Mouse (Mus musculus): ENCODE measurements around the gene Nup85. TPM values are rescaled to one million over a fixed set of nuclear protein-coding genes. Genes with fewer than 3 reads are reported as not detected.

Nup85 gene
- polyA plus RNA-seq, 1 experiment from 2014 or later, result 180 TPM

DNA sequence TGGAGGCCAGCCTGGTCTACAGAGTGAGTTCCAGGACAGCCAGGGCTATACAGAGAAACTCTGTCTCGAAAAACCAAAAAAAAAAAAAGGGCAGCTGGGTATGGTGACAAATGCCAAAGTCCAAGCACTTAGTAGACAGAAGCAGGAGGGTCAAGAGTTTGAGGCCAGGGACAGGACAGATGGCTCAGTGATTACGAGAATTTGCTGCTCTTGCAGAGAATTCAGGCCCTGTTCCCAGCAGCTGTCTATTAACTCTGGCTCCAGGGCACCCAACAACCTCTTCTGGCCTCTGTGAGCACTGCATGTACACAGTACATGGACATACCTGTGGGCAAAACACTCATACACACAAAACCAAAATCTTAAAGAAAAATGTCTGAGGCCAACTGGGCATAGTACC is 53.8 kb downstream of the Nup85 start:
- WGBS, result 89% methylated on average over 2 of the region's 2 CpGs
- Histone ChIP-seq H3K27ac (ENCODE audit: low read length) (no peak overlapping the region), H3K36me3 (ENCODE audit: insufficient read depth, low read length) (peaks cover 33% of the 10 kb centered on the region), H3K4me1 (ENCODE audit: insufficient read depth, low read length) (peaks cover 28% of the 10 kb centered on the region), H3K4me3 (ENCODE audit: low read length) (no peak overlapping the region), H3K4me2 (replicated peaks; ENCODE audit: low read depth, low read length) (no peak overlapping the region), H3K9ac (replicated peaks; ENCODE audit: low read length) (no peak overlapping the region), H3K9me3 (ENCODE audit: low read length) (no peaks in the 10 kb centered on the region), H3K27me3 (ENCODE audit: insufficient read depth, low read length) (no peaks in the 10 kb centered on the region)
- ATAC-seq (ENCODE audit: low FRiP score, low TSS enrichment), result no peak

GRCm38 (mm10) chr11:115618732-115619516 is 54.7 kb downstream of the Nup85 start:
- no peak overlapping the region for H3K9ac ChIP-seq (replicated peaks; ENCODE audit: low read length)
- peaks cover 34% of the 10 kb centered on the region for H3K36me3 ChIP-seq (ENCODE audit: insufficient read depth, low read length)
- ATAC-seq (ENCODE audit: low FRiP score, low TSS enrichment), result no peak
- no peak overlapping the region for H3K4me2 ChIP-seq (replicated peaks; ENCODE audit: low read depth, low read length)
- peaks cover 19% of the 10 kb centered on the region for H3K4me1 ChIP-seq (ENCODE audit: insufficient read depth, low read length)
- no peaks in the 10 kb centered on the region for H3K27me3 ChIP-seq (ENCODE audit: insufficient read depth, low read length)
- 89% methylated on average over 16 of the region's 16 CpGs for WGBS
- H3K9me3 ChIP-seq (ENCODE audit: low read length), result no peaks in the 10 kb centered on the region
- no peak overlapping the region for H3K27ac ChIP-seq (ENCODE audit: low read length)
- no peak overlapping the region for H3K4me3 ChIP-seq (ENCODE audit: low read length)

DNA sequence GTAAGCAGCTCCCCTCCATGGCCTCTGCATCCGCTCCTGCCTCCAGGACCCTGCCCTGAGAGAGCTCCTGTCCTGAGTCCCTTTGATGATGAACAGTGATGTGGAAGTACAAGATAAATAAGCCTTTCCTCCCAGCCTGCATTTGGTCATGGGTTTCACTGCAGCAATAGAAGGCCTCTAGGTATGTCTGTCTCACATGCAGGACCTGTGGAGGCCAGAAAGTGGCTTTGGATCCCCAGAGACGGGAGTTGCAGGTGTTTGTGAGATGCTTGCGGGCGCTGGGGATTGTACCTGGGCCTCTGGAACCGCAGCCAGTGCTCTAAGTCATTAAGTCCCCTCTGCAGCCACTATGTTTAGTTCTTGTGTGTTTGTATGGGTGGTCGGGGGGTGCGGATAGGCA is 55.7 kb downstream of the Nup85 start:
- no peaks in the 10 kb centered on the region for H3K27me3 ChIP-seq (ENCODE audit: insufficient read depth, low read length)
- 97% methylated on average over 7 of the region's 7 CpGs for WGBS
- no peak overlapping the region for H3K9ac ChIP-seq (replicated peaks; ENCODE audit: low read length)
- no peak for ATAC-seq (ENCODE audit: low FRiP score, low TSS enrichment)
- no peak overlapping the region for H3K4me2 ChIP-seq (replicated peaks; ENCODE audit: low read depth, low read length)
- H3K36me3 ChIP-seq (ENCODE audit: insufficient read depth, low read length), result peaks cover 34% of the 10 kb centered on the region
- H3K4me3 ChIP-seq (ENCODE audit: low read length), result no peak overlapping the region
- H3K4me1 ChIP-seq (ENCODE audit: insufficient read depth, low read length), result peaks cover 9% of the 10 kb centered on the region; the same call in 1 of the 2 replicates
- no peaks in the 10 kb centered on the region for H3K9me3 ChIP-seq (ENCODE audit: low read length)
- no peak overlapping the region for H3K27ac ChIP-seq (ENCODE audit: low read length)

- Histone ChIP-seq H3K4me3 (ENCODE audit: low read length) (no peak overlapping the region), H3K27me3 (ENCODE audit: insufficient read depth, low read length) (no peaks in the 10 kb centered on the region), H3K9me3 (ENCODE audit: low read length) (no peaks in the 10 kb centered on the region), H3K27ac (ENCODE audit: low read length) (no peak overlapping the region), H3K4me2 (replicated peaks; ENCODE audit: low read depth, low read length) (no peak overlapping the region), H3K36me3 (ENCODE audit: insufficient read depth, low read length) (peaks cover 30% of the 10 kb centered on the region), H3K4me1 (ENCODE audit: insufficient read depth, low read length) (peaks cover 16% of the 10 kb centered on the region), H3K9ac (replicated peaks; ENCODE audit: low read length) (no peak overlapping the region)
- WGBS, result 76% methylated on average over 9 of the region's 9 CpGs
- ATAC-seq (ENCODE audit: low FRiP score, low TSS enrichment), result no peak
These were observed 59.3 kb downstream of the Nup85 start for GRCm38 (mm10) chr11:115623487-115624070.

DNA sequence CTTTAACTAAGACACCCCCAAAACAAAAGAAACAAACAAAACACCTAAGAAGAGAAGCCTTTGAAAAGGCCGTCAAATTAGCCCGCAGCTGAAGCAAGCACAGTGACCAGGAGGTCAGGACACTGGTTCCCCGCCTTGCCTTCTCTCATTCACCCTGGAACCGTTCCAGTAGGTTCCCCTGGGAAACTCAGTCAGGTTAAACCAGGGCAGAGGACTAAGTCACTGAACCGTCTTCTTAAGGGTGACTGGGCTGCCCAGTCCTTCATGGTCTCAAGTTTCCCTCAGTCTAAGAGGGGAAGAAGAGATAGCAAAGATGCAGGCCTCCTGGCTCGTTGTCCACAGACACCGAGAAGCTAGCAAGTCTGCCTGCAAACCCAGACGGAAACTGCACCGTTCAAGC is 61.6 kb downstream of the Nup85 start:
- 28% methylated on average over 9 of the region's 9 CpGs for WGBS
- peak; percentile 14; the same call in 1 of the 2 replicates for ATAC-seq (ENCODE audit: low FRiP score, low TSS enrichment)
- peak overlapping the region; percentile 85 for H3K27ac ChIP-seq (ENCODE audit: low read length)
- no peaks in the 10 kb centered on the region for H3K9me3 ChIP-seq (ENCODE audit: low read length)
- 0 out of 2 replicates have a peak overlapping the region, but pooled peaks have one; percentile 2 for H3K9ac ChIP-seq (replicated peaks; ENCODE audit: low read length)
- H3K4me3 ChIP-seq (ENCODE audit: low read length), result peak overlapping the region; percentile 12; the same call in 1 of the 2 replicates
- peaks cover 18% of the 10 kb centered on the region for H3K4me1 ChIP-seq (ENCODE audit: insufficient read depth, low read length)
- H3K4me2 ChIP-seq (replicated peaks; ENCODE audit: low read depth, low read length), result peak overlapping the region; percentile 87
- H3K27me3 ChIP-seq (ENCODE audit: insufficient read depth, low read length), result no peaks in the 10 kb centered on the region
- peaks cover 18% of the 10 kb centered on the region for H3K36me3 ChIP-seq (ENCODE audit: insufficient read depth, low read length)

DNA sequence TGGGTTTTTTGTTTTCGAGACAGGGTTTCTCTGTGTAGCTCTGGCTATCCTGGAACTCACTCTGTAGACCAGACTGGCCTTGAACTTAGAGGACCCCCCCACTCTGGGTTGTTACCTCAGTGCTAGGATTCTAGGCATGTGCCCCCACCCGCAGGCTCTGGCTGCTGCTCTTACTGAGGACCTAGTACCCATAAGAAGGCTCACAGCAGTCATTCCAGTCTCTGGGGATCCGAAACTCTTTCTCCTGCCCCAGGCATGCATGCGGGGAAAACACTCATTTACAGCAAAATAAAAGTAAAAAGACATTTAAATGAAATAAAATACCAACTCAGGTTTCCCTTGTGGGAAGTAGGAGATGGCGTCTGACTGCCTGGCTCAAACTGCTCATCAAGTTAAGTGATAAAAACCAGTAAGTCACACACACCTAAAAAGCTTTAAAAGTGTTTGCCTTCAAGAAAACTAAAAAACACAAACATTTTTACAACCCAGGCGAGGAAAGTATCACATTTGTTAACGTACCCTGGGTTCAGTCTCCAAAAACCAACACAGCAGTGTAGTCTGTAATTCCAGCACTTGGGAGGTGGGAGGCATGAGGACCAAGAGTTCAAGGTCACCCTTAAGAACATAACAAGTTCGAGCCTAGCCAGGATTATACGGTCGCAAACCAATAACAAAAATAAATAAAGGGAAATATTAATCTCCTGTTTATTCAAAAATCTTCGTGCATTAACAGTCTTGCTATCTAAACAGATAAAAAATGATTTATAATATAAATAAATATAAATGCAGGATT is 62.8 kb downstream of the Nup85 start:
- peak overlapping the region; percentile 88 for H3K4me3 ChIP-seq (ENCODE audit: low read length)
- H3K27ac ChIP-seq (ENCODE audit: low read length), result no peak overlapping the region; the same call in 1 of the 2 replicates
- no peaks in the 10 kb centered on the region for H3K27me3 ChIP-seq (ENCODE audit: insufficient read depth, low read length)
- H3K36me3 ChIP-seq (ENCODE audit: insufficient read depth, low read length), result peaks cover 11% of the 10 kb centered on the region
- 36% methylated on average over 11 of the region's 11 CpGs for WGBS
- H3K4me1 ChIP-seq (ENCODE audit: insufficient read depth, low read length), result peaks cover 18% of the 10 kb centered on the region
- H3K4me2 ChIP-seq (replicated peaks; ENCODE audit: low read depth, low read length), result peak overlapping the region; percentile 87
- no peaks in the 10 kb centered on the region for H3K9me3 ChIP-seq (ENCODE audit: low read length)
- peak overlapping the region; percentile 64 for H3K9ac ChIP-seq (replicated peaks; ENCODE audit: low read length)
- no peak for ATAC-seq (ENCODE audit: low FRiP score, low TSS enrichment)

DNA sequence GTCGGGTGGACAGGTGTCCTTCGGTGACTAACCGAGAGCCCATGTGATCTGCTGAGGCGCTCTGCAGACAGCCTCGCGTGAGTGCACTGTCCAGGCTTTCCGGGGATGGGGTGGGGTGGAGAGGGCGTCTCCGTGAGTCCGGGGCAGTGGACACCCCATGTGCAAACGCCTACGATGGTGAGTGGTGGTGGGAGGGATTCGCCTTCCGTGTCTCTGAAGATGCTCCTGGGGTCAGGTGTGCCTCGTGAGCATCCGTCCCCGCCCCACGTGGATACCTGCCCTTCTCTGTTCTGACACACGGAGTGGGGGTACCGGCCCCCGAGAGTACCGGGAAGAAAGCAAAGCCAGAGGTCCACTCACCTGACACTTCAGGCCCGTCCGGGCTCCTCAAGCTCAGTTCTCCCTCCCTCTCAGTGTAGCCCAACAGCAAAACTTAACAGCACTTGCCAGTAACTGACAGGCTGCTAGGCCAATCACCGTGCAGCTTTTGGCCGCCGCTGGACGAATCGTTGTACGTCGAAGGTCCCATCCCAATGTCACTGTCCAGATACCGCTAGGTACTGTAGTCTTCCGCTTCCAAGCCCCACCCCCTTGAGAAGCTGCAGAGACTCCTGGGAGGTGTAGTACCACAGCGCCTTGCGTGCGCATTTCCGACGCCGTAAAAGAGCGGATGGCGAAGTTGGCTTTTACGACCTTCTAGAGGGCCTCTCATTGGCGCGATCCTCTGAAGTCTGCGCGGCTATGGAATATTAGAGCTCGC is 63.7 kb downstream of the Nup85 start, which contains the start of gene Slc25a19:
Gene Slc25a19 (minus strand): TSS at position 591 of the 760 bp plus-strand sequence.
- WGBS, result under 1% methylated on average over 47 of the region's 47 CpGs
- Histone ChIP-seq H3K4me3 (ENCODE audit: low read length) (peak within 1 kb of the TSS; percentile 88), H3K4me2 (replicated peaks; ENCODE audit: low read depth, low read length) (peak within 1 kb of the TSS; percentile 87), H3K9me3 (ENCODE audit: low read length) (no peaks in the 10 kb centered on the region), H3K27me3 (ENCODE audit: insufficient read depth, low read length) (no peaks in the 10 kb centered on the region), H3K36me3 (ENCODE audit: insufficient read depth, low read length) (peaks cover 2% of the 10 kb centered on the region), H3K9ac (replicated peaks; ENCODE audit: low read length) (peak within 1 kb of the TSS; percentile 64), H3K4me1 (ENCODE audit: insufficient read depth, low read length) (peaks cover 18% of the 10 kb centered on the region), H3K27ac (ENCODE audit: low read length) (0 out of 2 replicates have a peak within 1 kb of the TSS, but pooled peaks have one; percentile 11)
- peak; percentile 98 for ATAC-seq (ENCODE audit: low FRiP score, low TSS enrichment)

DNA sequence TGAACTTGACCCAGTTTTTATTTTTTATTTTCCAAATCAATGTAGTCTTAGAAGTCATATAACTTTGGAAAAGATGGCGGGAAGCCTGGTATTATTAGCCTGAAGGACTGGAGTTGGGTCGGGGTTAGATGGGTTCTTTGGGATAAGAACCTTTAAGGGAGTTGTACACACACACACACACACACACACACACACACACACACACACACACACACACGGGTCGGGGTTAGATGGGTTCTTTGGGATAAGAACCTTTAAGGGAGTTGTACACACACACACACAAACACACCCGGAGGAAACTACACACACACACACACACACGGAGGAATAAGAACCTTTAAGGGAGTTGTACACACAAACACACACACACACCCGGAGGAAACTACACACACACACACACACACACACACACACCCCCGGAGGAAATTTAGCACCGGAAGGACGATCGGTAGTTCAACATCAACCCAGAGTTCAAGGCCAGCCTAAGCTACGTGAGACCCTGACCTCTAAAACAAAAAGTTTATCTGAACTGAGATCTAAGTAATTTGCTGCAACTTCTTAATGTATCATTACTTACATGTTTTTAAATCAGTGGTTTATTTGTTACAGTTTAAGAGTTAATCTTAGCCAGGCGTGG is 64.3 kb downstream of the Nup85 start:
- peaks cover 18% of the 10 kb centered on the region for H3K4me1 ChIP-seq (ENCODE audit: insufficient read depth, low read length)
- H3K27me3 ChIP-seq (ENCODE audit: insufficient read depth, low read length), result no peaks in the 10 kb centered on the region
- ATAC-seq (ENCODE audit: low FRiP score, low TSS enrichment), result peak; percentile 13; the same call in 1 of the 2 replicates
- H3K4me2 ChIP-seq (replicated peaks; ENCODE audit: low read depth, low read length), result peak overlapping the region; percentile 57
- no peaks in the 10 kb centered on the region for H3K9me3 ChIP-seq (ENCODE audit: low read length)
- peak overlapping the region; percentile 88 for H3K4me3 ChIP-seq (ENCODE audit: low read length)
- H3K9ac ChIP-seq (replicated peaks; ENCODE audit: low read length), result peak overlapping the region; percentile 64; the same call in 1 of the 2 replicates
- H3K27ac ChIP-seq (ENCODE audit: low read length), result no peak overlapping the region
- H3K36me3 ChIP-seq (ENCODE audit: insufficient read depth, low read length), result no peaks in the 10 kb centered on the region
- WGBS, result 48% methylated on average over 13 of the region's 13 CpGs
